Mouse (Mus musculus): ENCODE data around the gene Ddx19b.

- TF ChIP-seq CTCF (IDR thresholded peaks at IDR 0.05; ENCODE audit: low read depth) (no peak), EP300 (IDR thresholded peaks at IDR 0.05; ENCODE audit: low read depth) (no peak)
These were observed 1.5 kb downstream of the Ddx19b start for GRCm38 (mm10) chr8:111030045-111030444.

All from liver, embryonic 14.5 days (tissue).